Mouse (Mus musculus) CH12.LX (cell line): Measurements from ENCODE around the gene Lyl1. TPM values are rescaled to one million over a fixed set of nuclear protein-coding genes. Genes with fewer than 3 reads are reported as not detected.

Experiments used
- DNase-seq: peaks from one replicate; pipeline ENCODE4 v3.0.0-alpha.2; 2013; ENCODE audit errors: extremely low read depth
- H3K27ac ChIP-seq: 2 replicates; pipeline ENCODE4 v1.5.1; 2012; ENCODE audit warnings: low read depth, mild to moderate bottlenecking, control low read depth, moderate library complexity; ENCODE audit not compliant: insufficient read depth
- H3K27me3 ChIP-seq: replicated peaks from 2 replicates; pipeline ENCODE3; 2012; ENCODE audit warnings: inconsistent platforms
- H3K36me3 ChIP-seq, 2 experiments: replicated peaks in 1 of 2; 2 replicates each; pipeline versions ENCODE3 to v1.6.1; 2012; ENCODE audit warnings: inconsistent platforms in 1 of 2, low read length in 1 of 2, mild to moderate bottlenecking in 1 of 2, mixed read lengths in 1 of 2, moderate library complexity in 1 of 2; ENCODE audit not compliant: control insufficient read depth in 1 of 2, insufficient read depth in 1 of 2
- H3K4me1 ChIP-seq, 2 experiments: 2 replicates each; pipeline ENCODE4 v1.6.1; 2012; ENCODE audit warnings: inconsistent platforms in 1 of 2, moderate library complexity in 1 of 2; ENCODE audit not compliant: insufficient read depth in 2 of 2, control insufficient read depth in 1 of 2
- H3K4me2 ChIP-seq: 2 replicates; pipeline ENCODE4 v1.6.1; 2012; ENCODE audit warnings: low read depth, mild to moderate bottlenecking, control low read depth; ENCODE audit not compliant: poor library complexity, insufficient read depth, severe bottlenecking
- H3K4me3 ChIP-seq, 3 experiments: fragments of 150-350 bp in 1 of 3; sonication (generic) in 1 of 3; replicated peaks in 1 of 3; 2 replicates each; pipeline versions ENCODE3 to v1.5.1; 2011 to 2012; ENCODE audit warnings: low read depth in 2 of 3, low read length in 2 of 3, mild to moderate bottlenecking in 2 of 3, moderate library complexity in 2 of 3, control low read depth in 1 of 3, improper control_type of control experiment in 1 of 3, inconsistent platforms in 1 of 3, mixed read lengths in 1 of 3; ENCODE audit not compliant: poor library complexity in 1 of 3
- H3K79me2 ChIP-seq: replicated peaks from 2 replicates; pipeline ENCODE4 v1.6.1; 2012; ENCODE audit warnings: mild to moderate bottlenecking, moderate library complexity; ENCODE audit not compliant: control insufficient read depth, poor library complexity, insufficient read depth, severe bottlenecking; ENCODE audit errors: extremely low read depth
- H3K9ac ChIP-seq: 2 replicates; pipeline ENCODE4 v1.6.1; 2012; ENCODE audit warnings: low read depth, mild to moderate bottlenecking, control low read depth, moderate library complexity; ENCODE audit not compliant: insufficient read depth
- H3K9me3 ChIP-seq: replicated peaks from 2 replicates; pipeline ENCODE3; 2012; ENCODE audit warnings: low read length, inconsistent platforms, mixed read lengths
- BHLHE40 ChIP-seq: IDR thresholded peaks from 2 replicates; pipeline ENCODE4 v1.6.1; 2011; ENCODE audit warnings: mild to moderate bottlenecking, low read depth, low read length, improper control_type of control experiment
- CHD1 ChIP-seq: IDR thresholded peaks from 2 replicates; pipeline ENCODE4 v1.6.1; 2012; ENCODE audit warnings: low read depth, low read length, improper control_type of control experiment, inconsistent platforms
- CHD2 ChIP-seq: IDR thresholded peaks from 2 replicates; pipeline ENCODE4 v1.6.1; 2011; ENCODE audit warnings: low read length, improper control_type of control experiment
- CTCF ChIP-seq, 2 experiments: IDR thresholded peaks in 1 of 2; conservative IDR thresholded peaks in 1 of 2; 2 replicates each; pipeline ENCODE4 v1.5.1; 2011 to 2012; ENCODE audit warnings: low read depth in 2 of 2, low read length in 2 of 2, improper control_type of control experiment in 1 of 2, inconsistent platforms in 1 of 2, mild to moderate bottlenecking in 1 of 2, moderate library complexity in 1 of 2
- ELF1 ChIP-seq: IDR thresholded peaks from 2 replicates; pipeline ENCODE4 v1.6.1; 2014; ENCODE audit warnings: low read depth, mild to moderate bottlenecking, inconsistent platforms, low read length, improper control_type of control experiment
- ETS1 ChIP-seq: conservative IDR thresholded peaks from 2 replicates; pipeline ENCODE4 v1.6.1; 2012; ENCODE audit warnings: low read depth, mild to moderate bottlenecking, inconsistent platforms, low read length, improper control_type of control experiment, moderate library complexity
- GABPA ChIP-seq: IDR thresholded peaks from 2 replicates; pipeline ENCODE4 v1.6.1; 2012; ENCODE audit warnings: low read depth, low read length, improper control_type of control experiment, inconsistent platforms; ENCODE audit not compliant: insufficient replicate concordance
- HCFC1 ChIP-seq: IDR thresholded peaks from 2 replicates; pipeline ENCODE4 v1.6.1; 2012; ENCODE audit warnings: low read depth, mild to moderate bottlenecking, inconsistent platforms, low read length, improper control_type of control experiment
- JUND ChIP-seq: conservative IDR thresholded peaks from 2 replicates; pipeline ENCODE4 v1.6.1; 2011; ENCODE audit warnings: low read depth, low read length, improper control_type of control experiment
- MEF2A ChIP-seq: IDR thresholded peaks from 2 replicates; pipeline ENCODE4 v1.6.1; 2014; ENCODE audit warnings: low read depth, mild to moderate bottlenecking, inconsistent platforms, low read length, improper control_type of control experiment, borderline replicate concordance
- MYC ChIP-seq: IDR thresholded peaks from 2 replicates; pipeline ENCODE4 v1.6.1; 2011; ENCODE audit warnings: low read depth, mild to moderate bottlenecking, improper control_type of control experiment, low read length
- NELFE ChIP-seq: IDR thresholded peaks from 2 replicates; pipeline ENCODE4 v1.6.1; 2011; ENCODE audit warnings: low read depth, low read length, improper control_type of control experiment
- NRF1 ChIP-seq: IDR thresholded peaks from 2 replicates; pipeline ENCODE4 v1.6.1; 2014; ENCODE audit warnings: low read depth, mild to moderate bottlenecking, inconsistent platforms, low read length, improper control_type of control experiment, moderate library complexity
- POLR2A ChIP-seq: IDR thresholded peaks from 2 replicates; pipeline ENCODE4 v1.6.1; 2011; ENCODE audit warnings: low read depth, mild to moderate bottlenecking, improper control_type of control experiment, low read length
- RAD21 ChIP-seq: IDR thresholded peaks from 2 replicates; pipeline ENCODE4 v1.6.1; 2011; ENCODE audit warnings: low read depth, mild to moderate bottlenecking, low read length, improper control_type of control experiment, moderate library complexity
- RCOR1 ChIP-seq: conservative IDR thresholded peaks from 2 replicates; pipeline ENCODE4 v1.6.1; 2012; ENCODE audit warnings: low read depth, mild to moderate bottlenecking, inconsistent platforms, low read length, improper control_type of control experiment
- SIN3A ChIP-seq: IDR thresholded peaks from 2 replicates; pipeline ENCODE4 v1.6.1; 2012; ENCODE audit warnings: low read length, improper control_type of control experiment, inconsistent platforms
- TCF12 ChIP-seq: IDR thresholded peaks from 2 replicates; pipeline ENCODE4 v1.6.1; 2014; ENCODE audit warnings: low read depth, mild to moderate bottlenecking, inconsistent platforms, low read length, improper control_type of control experiment
- UBTF ChIP-seq: IDR thresholded peaks from 2 replicates; pipeline ENCODE4 v1.6.1; 2012; ENCODE audit warnings: low read depth, mild to moderate bottlenecking, inconsistent platforms, low read length, improper control_type of control experiment, moderate library complexity
- ZC3H11A ChIP-seq: IDR thresholded peaks from 2 replicates; pipeline ENCODE4 v1.6.1; 2012; ENCODE audit warnings: low read depth, mild to moderate bottlenecking, inconsistent platforms, low read length, improper control_type of control experiment
- ZNF384 ChIP-seq: IDR thresholded peaks from 2 replicates; pipeline ENCODE4 v1.6.1; 2012; ENCODE audit warnings: low read depth, low read length, improper control_type of control experiment, inconsistent platforms
- dilution Hi-C: fragments of 300-500 bp; cut with MboI; formaldehyde crosslinking; loops from 2 replicates; pipeline ENCODE4 v1.14.3; 2020; ENCODE audit warnings: low sequenced_read_pairs; ENCODE audit not compliant: extremely low pct_unique_long_range_greater_than_20kb, extremely low pct_ligation_motif_present
- in situ Hi-C: fragments of 300-500 bp; cut with MboI; formaldehyde crosslinking; loops from 3 replicates; pipeline ENCODE4 v1.14.3; 2019; ENCODE audit warnings: low sequenced_read_pairs, low pct_ligation_motif_present, low pct_unique_long_range_greater_than_20kb, mixed read lengths
- polyA plus RNA-seq: library from polyadenylated mRNA; unstranded; fragments of >175 nt; gene quantifications from 2 replicates; pipeline ENCODE4 v1.2.1, GENCODE M21; 2012; ENCODE audit warnings: low read depth; ENCODE audit not compliant: insufficient read length
- total RNA-seq, 2 experiments: library from RNA; depleted of rRNA; stranded (reverse); fragments of 300-350 nt in 1 of 2; fragments of >200 nt in 1 of 2; gene quantifications; 2 replicates each; pipeline ENCODE4 v1.2.3; 2012 to 2014

Gene Lyl1
- total and polyA plus RNA-seq, 3 experiments: 20.6 to 53.2 (median 38.5) TPM

DNA sequence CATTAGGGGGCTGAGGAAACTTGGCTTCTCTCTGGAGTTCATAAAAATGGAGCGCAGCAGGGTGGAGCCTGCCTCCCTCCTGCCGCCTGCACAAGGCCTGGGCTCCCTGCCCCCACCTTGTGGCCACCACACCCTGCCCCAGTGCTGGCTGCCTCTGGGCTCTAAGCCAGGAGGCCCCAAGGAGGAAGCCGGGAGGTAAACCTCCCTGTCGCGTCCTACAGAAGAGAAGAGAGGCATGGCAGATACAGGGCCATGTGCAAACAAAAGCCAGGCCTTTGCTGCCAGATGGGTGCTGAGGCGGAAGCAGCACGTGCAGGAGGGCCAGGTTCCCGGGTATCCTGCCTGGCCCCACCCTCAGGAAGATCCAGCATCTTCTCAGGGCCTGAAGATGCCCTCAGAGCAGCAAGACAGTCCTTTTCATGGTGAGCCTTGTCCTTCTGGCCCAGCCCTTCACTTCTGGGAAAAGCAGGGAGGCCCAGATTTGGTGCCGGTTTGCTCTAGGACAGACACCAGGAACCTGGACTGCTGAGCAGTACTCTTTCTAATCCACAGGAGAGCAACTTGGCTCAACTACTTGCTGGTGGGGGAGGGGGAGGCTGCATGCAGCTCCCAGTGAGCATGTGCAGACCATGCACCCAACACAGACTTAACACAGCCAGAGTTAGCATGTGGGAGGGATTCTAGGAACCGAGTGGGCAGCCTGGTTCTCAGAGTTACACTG lies 21.8 kb downstream of the Lyl1 start, which contains the start of gene G430095P16Rik:
Gene G430095P16Rik, plus strand, starts transcription at position 158 of the 721 bp plus-strand sequence.
- H3K79me2 ChIP-seq: no peaks in the 10 kb centered on the region
- H3K27ac ChIP-seq: no peak within 1 kb of the TSS
- TF ChIP-seq NRF1 (peak; percentile 55), ZC3H11A (no peak), ELF1 (no peak), CTCF (conservative IDR thresholded peaks at IDR 0.05 in 1 of 2, IDR thresholded peaks at IDR 0.05 in 1 of 2; ENCODE audit: low read depth in 2 of 2, low read length in 2 of 2) (0 out of 4 replicates have a peak, but pooled peaks of 1 of the 2 experiments have one; percentile 18), ZNF384 (no peak), RAD21 (no peak), TCF12 (no peak), CHD2 (no peak), POLR2A (no peak), MEF2A (no peak)
- TF ChIP-seq, all 38 proteins: peak for 2
- Histone ChIP-seq H3K9me3 (no peaks in the 10 kb centered on the region), H3K4me1 (peaks cover 12 to 21% of the 10 kb centered on the region in 2 experiments), H3K9ac (no peak within 1 kb of the TSS), H3K4me2 (no peak within 1 kb of the TSS), H3K36me3 (no peaks in the 10 kb centered on the region), H3K4me3 (no peak within 1 kb of the TSS), H3K27me3 (peaks cover 48% of the 10 kb centered on the region)
- in situ Hi-C loops (no loop called here), dilution Hi-C loops (no loop called here)
- no peak for DNase-seq

DNA sequence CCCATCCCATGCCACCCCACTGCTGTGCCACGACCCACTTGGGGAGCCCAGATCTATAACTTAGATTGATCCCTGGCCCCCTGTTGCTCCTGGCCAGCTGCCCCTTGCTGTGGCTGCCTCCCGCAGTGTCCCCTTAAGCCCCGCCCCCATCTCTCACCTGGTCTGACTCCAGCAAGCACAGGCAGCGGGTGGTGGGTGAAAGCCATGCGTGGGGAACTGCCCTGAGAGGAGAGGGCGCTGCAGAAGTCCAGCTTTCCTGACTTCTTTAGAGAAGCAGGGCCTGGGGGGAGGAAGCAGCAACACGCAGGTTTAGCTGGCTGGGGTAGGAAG lies 22.3 kb downstream of the Lyl1 start:
- H3K4me1 ChIP-seq: peaks cover 12 to 26% of the 10 kb centered on the region in 2 experiments
- peaks cover 44% of the 10 kb centered on the region for H3K27me3 ChIP-seq
- H3K9ac ChIP-seq: no peak overlapping the region
- in situ Hi-C loops (no loop called here), dilution Hi-C loops (no loop called here)
- no peak for DNase-seq
- H3K79me2 ChIP-seq: no peaks in the 10 kb centered on the region
- TF ChIP-seq HCFC1: no peak
- TF ChIP-seq ETS1: no peak
- no peak for TF ChIP-seq CHD1
- TF ChIP-seq TCF12: no peak
- TF ChIP-seq BHLHE40: no peak
- H3K9me3 ChIP-seq: no peaks in the 10 kb centered on the region
- no peak overlapping the region for H3K4me3 ChIP-seq
- no peak overlapping the region for H3K27ac ChIP-seq
- H3K4me2 ChIP-seq: no peak overlapping the region
- no peaks in the 10 kb centered on the region for H3K36me3 ChIP-seq

DNA sequence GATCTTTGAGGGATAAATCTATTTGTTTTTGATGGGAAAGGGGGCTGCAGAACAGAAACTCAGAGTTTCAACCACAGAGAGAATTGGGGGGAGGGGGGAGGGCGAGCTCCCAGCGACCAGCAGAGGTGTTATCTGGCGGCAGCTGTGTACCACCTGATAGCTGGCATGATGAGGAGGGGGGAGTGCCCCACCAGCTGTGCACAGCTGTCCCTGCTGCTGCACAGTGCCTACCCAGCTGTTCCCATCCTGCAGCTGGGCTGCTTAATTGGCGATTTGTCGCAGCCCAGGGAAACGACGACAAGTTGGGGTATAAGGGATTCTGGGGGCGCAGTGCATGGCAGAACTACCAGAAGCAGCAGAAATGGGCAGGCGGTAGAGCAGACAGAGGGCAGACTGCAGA lies 23.4 kb downstream of the Lyl1 start:
- Histone ChIP-seq H3K27me3 (peaks cover 39% of the 10 kb centered on the region), H3K4me2 (no peak overlapping the region), H3K4me1 (peaks cover 12 to 27% of the 10 kb centered on the region in 2 experiments), H3K9ac (no peak overlapping the region), H3K4me3 (no peak overlapping the region), H3K36me3 (no peaks in the 10 kb centered on the region), H3K79me2 (no peaks in the 10 kb centered on the region), H3K27ac (no peak overlapping the region), H3K9me3 (no peaks in the 10 kb centered on the region)
- in situ Hi-C loops (no loop called here), dilution Hi-C loops (no loop called here)
- TF ChIP-seq HCFC1: no peak
- no peak for TF ChIP-seq NELFE
- TF ChIP-seq GABPA: no peak
- TF ChIP-seq CTCF (conservative IDR thresholded peaks at IDR 0.05 in 1 of 2, IDR thresholded peaks at IDR 0.05 in 1 of 2; ENCODE audit: low read depth in 2 of 2, low read length in 2 of 2): no peak
- TF ChIP-seq MEF2A: no peak
- TF ChIP-seq ELF1: no peak
- TF ChIP-seq SIN3A: no peak
- TF ChIP-seq RAD21: no peak
- no peak for TF ChIP-seq JUND
- no peak for TF ChIP-seq MYC
- no peak for TF ChIP-seq UBTF
- TF ChIP-seq RCOR1: no peak
- no peak for DNase-seq
